Mouse (Mus musculus) midbrain, embryonic 15.5 days (tissue): ENCODE data around the gene Ablim1. TPM values are rescaled to one million over a fixed set of nuclear protein-coding genes. Genes with fewer than 3 reads are reported as not detected.

Experiments
- ATAC-seq: fragments of 200-750 bp; cut with Nextera tagmentation; replicated peaks from 2 replicates; pipeline ENCODE4 v1.8.0; 2017; ENCODE audit warnings: moderate TSS enrichment
- H3K27ac ChIP-seq: fragments of 300-500 bp; sonication (generic); 2 replicates; pipeline ENCODE4 v1.5.1; 2015; ENCODE audit warnings: mild to moderate bottlenecking, inconsistent platforms
- H3K27me3 ChIP-seq: fragments of 300-500 bp; sonication (generic); replicated peaks from 2 replicates; pipeline ENCODE4 v1.6.1; 2015; ENCODE audit warnings: inconsistent platforms
- H3K36me3 ChIP-seq: fragments of 300-500 bp; sonication (generic); replicated peaks from 2 replicates; pipeline ENCODE4 v1.6.1; 2015; ENCODE audit warnings: inconsistent platforms
- H3K4me1 ChIP-seq: fragments of 300-500 bp; sonication (generic); 2 replicates; pipeline ENCODE4 v1.6.1; 2015; ENCODE audit warnings: inconsistent platforms
- H3K4me2 ChIP-seq: fragments of 300-500 bp; sonication (generic); 2 replicates; pipeline ENCODE4 v1.6.1; 2015; ENCODE audit warnings: inconsistent platforms, mild to moderate bottlenecking, moderate library complexity
- H3K4me3 ChIP-seq: fragments of 300-500 bp; sonication (generic); 2 replicates; pipeline ENCODE4 v1.5.1; 2015; ENCODE audit warnings: mild to moderate bottlenecking, inconsistent platforms
- H3K9ac ChIP-seq: fragments of 300-500 bp; sonication (generic); 2 replicates; pipeline ENCODE4 v1.6.1; 2015; ENCODE audit warnings: mild to moderate bottlenecking, inconsistent platforms
- H3K9me3 ChIP-seq: fragments of 300-500 bp; sonication (generic); 2 replicates; pipeline ENCODE4 v1.6.1; 2016; ENCODE audit warnings: inconsistent platforms
- WGBS: fragments of 180-500 bp; shearing (Covaris S2); methylation state at CpG from one replicate; pipeline ENCODE4 v1.1.7; 2015; ENCODE audit warnings: mixed read lengths; 5-methylcytosine and 5-hydroxymethylcytosine counted together
- polyA plus RNA-seq: library from polyadenylated mRNA; unstranded; fragments of >200 nt; fragmentation: Nextera tagmentation; extraction: Ambion mirVana; gene quantifications from 2 replicates; pipeline ENCODE4 v1.2.1, GENCODE M21; 2015

Gene Ablim1
- polyA plus RNA-seq, 1 experiment from 2014 or later: 64.5 TPM

GRCm38 (mm10) chr19:57182938-57183720, 131.6 kb downstream of the Ablim1 start:
- Histone ChIP-seq H3K9me3 (no peaks in the 10 kb centered on the region), H3K4me3 (no peak overlapping the region), H3K4me2 (no peak overlapping the region), H3K27ac (no peak overlapping the region), H3K9ac (no peak overlapping the region), H3K27me3 (no peaks in the 10 kb centered on the region), H3K36me3 (no peaks in the 10 kb centered on the region), H3K4me1 (no peaks in the 10 kb centered on the region)
- ATAC-seq: no peak
- 91% methylated on average over 13 of the region's 13 CpGs for WGBS

GRCm38 (mm10) chr19:57181852-57182528, 132.7 kb downstream of the Ablim1 start:
- Histone ChIP-seq H3K4me3 (no peak overlapping the region), H3K4me1 (no peaks in the 10 kb centered on the region), H3K4me2 (no peak overlapping the region), H3K9ac (no peak overlapping the region), H3K27ac (no peak overlapping the region), H3K9me3 (no peaks in the 10 kb centered on the region), H3K36me3 (no peaks in the 10 kb centered on the region), H3K27me3 (no peaks in the 10 kb centered on the region)
- 93% methylated on average over 10 of the region's 10 CpGs for WGBS
- no peak for ATAC-seq

DNA sequence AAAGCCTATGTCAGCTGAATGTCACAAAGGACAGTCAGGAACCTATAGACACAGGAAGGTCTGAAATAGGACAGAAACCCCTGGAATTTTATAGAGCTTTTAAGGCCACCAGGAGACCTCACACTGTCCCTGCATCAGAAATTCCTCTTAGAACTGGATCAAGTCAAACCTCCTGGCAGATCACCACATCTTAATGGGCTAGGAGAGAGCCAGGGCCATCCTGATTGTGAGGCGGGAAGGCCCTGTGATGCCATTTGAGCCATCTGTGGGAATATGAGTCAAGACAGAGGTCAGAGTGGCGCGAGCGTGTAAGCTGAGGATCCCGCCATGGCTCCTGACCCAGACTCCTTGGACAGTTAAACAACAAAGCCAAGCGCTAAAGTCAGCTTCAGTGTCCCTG, 133.4 kb downstream of the Ablim1 start:
- Histone ChIP-seq H3K4me1 (no peaks in the 10 kb centered on the region), H3K9ac (no peak overlapping the region), H3K4me3 (no peak overlapping the region), H3K4me2 (no peak overlapping the region), H3K9me3 (no peaks in the 10 kb centered on the region), H3K27me3 (no peaks in the 10 kb centered on the region), H3K27ac (no peak overlapping the region), H3K36me3 (no peaks in the 10 kb centered on the region)
- 98% methylated on average over 6 of the region's 6 CpGs for WGBS
- no peak for ATAC-seq

DNA sequence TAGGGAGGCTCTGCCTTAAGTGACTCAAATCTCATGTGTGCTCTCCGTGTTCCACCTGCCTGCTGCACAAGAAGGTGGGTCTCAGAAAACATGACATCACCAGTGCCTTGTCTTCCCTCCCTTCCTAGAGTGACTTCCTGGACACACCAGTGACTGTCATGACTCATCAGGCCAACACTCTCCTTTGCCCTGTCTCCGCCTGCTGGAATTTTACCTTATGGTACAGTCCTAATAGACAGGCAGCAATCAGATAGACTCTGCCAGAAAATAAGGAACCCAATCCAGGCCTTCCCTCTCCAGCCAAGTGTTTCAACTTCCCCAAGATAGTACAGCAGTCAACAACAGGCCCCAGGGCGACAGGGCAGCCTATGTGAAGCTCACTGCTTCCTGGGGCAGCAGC, 133.8 kb downstream of the Ablim1 start:
- no peaks in the 10 kb centered on the region for H3K4me1 ChIP-seq
- no peak overlapping the region for H3K27ac ChIP-seq
- no peak overlapping the region for H3K9ac ChIP-seq
- ATAC-seq: no peak
- no peaks in the 10 kb centered on the region for H3K36me3 ChIP-seq
- no peak overlapping the region for H3K4me3 ChIP-seq
- WGBS: 81% methylated on average over 3 of the region's 3 CpGs
- H3K27me3 ChIP-seq: no peaks in the 10 kb centered on the region
- H3K4me2 ChIP-seq: no peak overlapping the region
- H3K9me3 ChIP-seq: no peaks in the 10 kb centered on the region

DNA sequence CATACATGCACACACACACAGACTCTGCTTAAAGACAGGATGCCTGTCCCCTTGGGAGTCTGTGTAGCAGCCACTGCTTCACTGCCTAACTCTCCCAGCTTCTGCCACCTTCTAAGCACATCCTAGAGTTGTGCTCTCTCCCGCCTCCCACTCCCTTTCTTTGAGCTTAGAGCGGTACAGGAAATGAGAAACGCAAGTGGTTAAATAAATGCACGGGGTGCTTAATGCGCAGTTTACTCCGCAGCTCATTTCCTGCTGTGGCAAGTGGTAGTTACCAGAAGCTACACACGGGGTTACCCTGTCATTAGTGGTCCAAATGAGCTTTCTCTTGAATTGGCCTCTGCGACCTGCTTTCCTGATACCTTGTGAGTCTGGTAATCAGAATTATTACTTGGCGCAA, 134.4 kb downstream of the Ablim1 start:
- Histone ChIP-seq H3K27ac (no peak overlapping the region), H3K4me1 (no peaks in the 10 kb centered on the region), H3K36me3 (no peaks in the 10 kb centered on the region), H3K4me3 (no peak overlapping the region), H3K9ac (no peak overlapping the region), H3K4me2 (no peak overlapping the region), H3K9me3 (no peaks in the 10 kb centered on the region), H3K27me3 (no peaks in the 10 kb centered on the region)
- no peak for ATAC-seq
- 79% methylated on average over 9 of the region's 9 CpGs for WGBS

DNA sequence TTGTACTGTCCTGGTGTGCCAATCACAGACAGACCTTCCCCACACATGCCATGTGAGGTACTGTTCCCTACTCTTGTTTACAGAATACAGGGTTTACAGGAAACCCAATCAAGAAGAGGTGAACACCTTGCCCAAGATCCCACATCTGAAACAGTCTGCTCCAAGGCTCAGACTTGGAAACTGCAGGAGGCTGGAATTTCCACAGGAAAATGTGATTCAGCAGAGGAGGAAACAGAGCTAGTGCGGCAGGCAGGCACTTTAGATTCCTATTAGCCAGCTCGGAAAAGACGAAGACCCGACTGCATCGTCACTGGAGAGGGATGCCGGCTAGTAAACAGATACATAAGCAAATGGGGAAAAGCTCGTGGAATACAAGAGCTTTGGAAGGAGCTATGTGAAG, 135.4 kb downstream of the Ablim1 start:
- ATAC-seq: no peak
- Histone ChIP-seq H3K9ac (no peak overlapping the region), H3K36me3 (no peaks in the 10 kb centered on the region), H3K27me3 (no peaks in the 10 kb centered on the region), H3K4me1 (no peaks in the 10 kb centered on the region), H3K4me2 (no peak overlapping the region), H3K9me3 (no peaks in the 10 kb centered on the region), H3K4me3 (no peak overlapping the region), H3K27ac (no peak overlapping the region)
- 80% methylated on average over 7 of the region's 7 CpGs for WGBS

GRCm38 (mm10) chr19:57177334-57177733, 137.4 kb downstream of the Ablim1 start:
- no peak overlapping the region for H3K9ac ChIP-seq
- no peaks in the 10 kb centered on the region for H3K27me3 ChIP-seq
- H3K9me3 ChIP-seq: no peaks in the 10 kb centered on the region
- peaks cover 4% of the 10 kb centered on the region; the same call in 1 of the 2 replicates for H3K36me3 ChIP-seq
- no peak overlapping the region for H3K27ac ChIP-seq
- H3K4me3 ChIP-seq: no peak overlapping the region
- H3K4me1 ChIP-seq: no peaks in the 10 kb centered on the region
- no peak for ATAC-seq
- 76% methylated on average over 6 of the region's 6 CpGs for WGBS
- H3K4me2 ChIP-seq: no peak overlapping the region

DNA sequence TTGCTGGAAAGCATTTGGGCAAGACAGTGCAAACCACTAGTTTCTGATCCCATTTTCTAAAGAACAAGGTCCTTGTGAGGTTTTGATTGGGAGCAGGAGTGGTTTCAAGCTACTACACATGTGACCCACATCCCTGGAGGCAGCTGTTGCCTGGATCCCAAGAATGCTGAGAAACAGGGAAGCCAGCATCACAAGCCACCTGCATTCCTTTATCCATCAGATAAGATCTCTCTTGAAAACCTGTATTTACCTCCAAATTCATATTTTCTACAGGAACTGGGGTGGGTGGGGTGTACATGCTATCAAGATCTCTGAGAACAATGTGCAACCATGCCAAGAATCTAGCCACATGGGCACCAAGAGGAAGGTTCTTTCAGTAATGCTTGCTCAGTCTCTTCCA, 139.6 kb downstream of the Ablim1 start:
- no peak overlapping the region for H3K4me3 ChIP-seq
- H3K4me2 ChIP-seq: no peak overlapping the region
- H3K4me1 ChIP-seq: no peaks in the 10 kb centered on the region
- H3K27me3 ChIP-seq: no peaks in the 10 kb centered on the region
- no peak overlapping the region for H3K9ac ChIP-seq
- H3K9me3 ChIP-seq: no peaks in the 10 kb centered on the region
- ATAC-seq: no peak
- H3K36me3 ChIP-seq: peaks cover 4% of the 10 kb centered on the region; the same call in 1 of the 2 replicates
- no peak overlapping the region for H3K27ac ChIP-seq

- no peaks in the 10 kb centered on the region for H3K9me3 ChIP-seq
- H3K9ac ChIP-seq: no peak overlapping the region
- no peak overlapping the region for H3K4me3 ChIP-seq
- no peaks in the 10 kb centered on the region for H3K4me1 ChIP-seq
- H3K36me3 ChIP-seq: peaks cover 4% of the 10 kb centered on the region; the same call in 1 of the 2 replicates
- no peak overlapping the region for H3K4me2 ChIP-seq
- no peak overlapping the region for H3K27ac ChIP-seq
- no peaks in the 10 kb centered on the region for H3K27me3 ChIP-seq
- WGBS: 89% methylated on average over 5 of the region's 5 CpGs
- ATAC-seq: no peak
Measured at GRCm38 (mm10) chr19:57174541-57174940, 140.2 kb downstream of the Ablim1 start.

- no peak for ATAC-seq
- Histone ChIP-seq H3K27me3 (no peaks in the 10 kb centered on the region), H3K36me3 (peaks cover 4% of the 10 kb centered on the region; the same call in 1 of the 2 replicates), H3K9me3 (no peaks in the 10 kb centered on the region), H3K9ac (no peak overlapping the region), H3K4me1 (no peaks in the 10 kb centered on the region), H3K4me3 (no peak overlapping the region), H3K4me2 (no peak overlapping the region), H3K27ac (no peak overlapping the region)
- 89% methylated on average over 5 of the region's 5 CpGs for WGBS
Measured at GRCm38 (mm10) chr19:57174045-57174444, 140.7 kb downstream of the Ablim1 start.

DNA sequence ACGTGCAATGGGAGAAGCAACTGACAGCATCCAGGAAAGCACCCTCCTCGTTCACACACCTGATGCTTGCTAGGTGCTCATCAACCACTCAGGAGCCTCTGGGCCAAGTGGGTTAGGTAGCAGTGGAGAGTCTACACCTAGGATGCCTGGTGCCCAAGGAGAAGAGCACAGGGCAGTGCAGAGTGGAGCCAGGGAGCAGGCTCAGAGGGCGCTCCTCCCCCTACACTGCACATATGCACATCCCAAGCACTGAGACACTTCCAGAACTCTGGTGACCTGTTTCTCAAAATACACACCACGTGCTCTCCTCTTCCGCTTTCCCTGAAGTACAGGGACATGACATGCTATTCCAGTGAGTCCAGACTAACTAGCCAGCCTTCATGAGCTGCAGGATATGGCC, 142.4 kb downstream of the Ablim1 start:
- H3K27ac ChIP-seq: no peak overlapping the region
- H3K4me2 ChIP-seq: no peak overlapping the region
- no peak for ATAC-seq
- no peak overlapping the region for H3K4me3 ChIP-seq
- peaks cover 4% of the 10 kb centered on the region; the same call in 1 of the 2 replicates for H3K36me3 ChIP-seq
- no peaks in the 10 kb centered on the region for H3K4me1 ChIP-seq
- no peaks in the 10 kb centered on the region for H3K27me3 ChIP-seq
- no peak overlapping the region for H3K9ac ChIP-seq
- WGBS: 94% methylated on average over 5 of the region's 5 CpGs
- H3K9me3 ChIP-seq: no peaks in the 10 kb centered on the region

DNA sequence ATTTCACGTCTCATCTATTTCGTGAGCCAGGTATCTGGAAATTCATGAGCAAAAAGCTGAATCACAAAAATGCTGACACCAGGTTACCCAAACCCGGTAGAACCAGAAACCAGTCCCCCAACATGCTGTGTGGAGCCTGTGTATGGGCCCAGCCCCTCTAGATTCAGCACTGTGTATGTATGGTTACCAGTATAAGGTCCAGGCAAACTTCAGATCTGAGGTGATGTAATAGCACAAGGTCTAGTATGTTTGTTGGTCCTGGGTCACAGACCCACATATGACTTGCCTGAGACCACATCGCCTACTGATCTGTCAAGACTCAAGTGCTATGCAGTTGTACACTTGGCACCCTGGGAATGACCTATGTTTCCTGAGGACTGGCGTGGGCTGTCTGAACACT, 143.8 kb downstream of the Ablim1 start:
- Histone ChIP-seq H3K4me3 (no peak overlapping the region), H3K4me1 (no peaks in the 10 kb centered on the region), H3K9me3 (no peaks in the 10 kb centered on the region), H3K27me3 (no peaks in the 10 kb centered on the region), H3K9ac (no peak overlapping the region), H3K4me2 (no peak overlapping the region), H3K36me3 (peaks cover 4% of the 10 kb centered on the region; the same call in 1 of the 2 replicates), H3K27ac (no peak overlapping the region)
- no peak for ATAC-seq
- WGBS: 85% methylated on average over 5 of the region's 5 CpGs

- H3K4me3 ChIP-seq: no peak overlapping the region
- no peaks in the 10 kb centered on the region for H3K27me3 ChIP-seq
- H3K4me1 ChIP-seq: no peaks in the 10 kb centered on the region
- no peak for ATAC-seq
- 94% methylated on average over 2 of the region's 2 CpGs for WGBS
- H3K9ac ChIP-seq: no peak overlapping the region
- no peak overlapping the region for H3K4me2 ChIP-seq
- H3K9me3 ChIP-seq: no peaks in the 10 kb centered on the region
- no peak overlapping the region for H3K27ac ChIP-seq
- H3K36me3 ChIP-seq: peaks cover 4% of the 10 kb centered on the region; the same call in 1 of the 2 replicates
Measured at GRCm38 (mm10) chr19:57169485-57169884, 145.2 kb downstream of the Ablim1 start.
